Mouse (Mus musculus): ENCODE measurements around the gene Slamf6. TPM values are rescaled to one million over a fixed set of nuclear protein-coding genes. Genes with fewer than 3 reads are reported as not detected.

Gene Slamf6
- polyA plus RNA-seq, 1 experiment from 2014 or later, result 0.74 TPM

DNA sequence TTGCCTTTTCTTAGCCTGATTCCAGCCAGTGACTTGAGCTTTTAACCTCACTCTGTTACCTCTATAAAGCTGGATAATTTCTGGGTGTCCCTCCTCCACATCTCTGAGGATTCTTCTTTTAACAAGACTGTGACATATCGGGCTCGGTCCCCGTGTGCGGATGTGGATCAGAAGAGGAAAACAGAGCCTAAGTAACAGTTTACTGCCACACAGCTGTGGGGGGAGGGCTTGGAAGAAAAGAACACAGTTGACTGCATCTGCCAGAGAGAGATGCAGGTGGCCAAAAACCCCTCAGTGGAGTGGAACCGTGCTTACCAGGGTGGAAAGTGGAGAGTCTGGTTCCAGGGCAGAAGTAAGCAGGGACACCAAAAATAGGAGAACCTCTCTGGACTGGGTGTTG lies 1.9 kb downstream of the Slamf6 start:
- no peak for ATAC-seq
- WGBS, result 83% methylated on average over 5 of the region's 5 CpGs
- no peaks in the 10 kb centered on the region for H3K27me3 ChIP-seq (replicated peaks; ENCODE audit: insufficient read depth, low read length)
- TF ChIP-seq EP300 (IDR thresholded peaks at IDR 0.05) (no peak), CTCF (IDR thresholded peaks at IDR 0.05) (no peak)
- no peak overlapping the region for H3K4me2 ChIP-seq (replicated peaks; ENCODE audit: low read depth, low read length)
- DNase-seq (ENCODE audit: low spot score), result no peak
- H3K9me3 ChIP-seq (ENCODE audit: low read length), result no peaks in the 10 kb centered on the region
- H3K36me3 ChIP-seq (ENCODE audit: insufficient read depth, low read length), result no peaks in the 10 kb centered on the region
- H3K9ac ChIP-seq (replicated peaks; ENCODE audit: low read depth), result no peak overlapping the region
- H3K27ac ChIP-seq (ENCODE audit: low read length), result no peak overlapping the region
- H3K4me1 ChIP-seq (ENCODE audit: insufficient read depth, low read depth, low read length), result no peaks in the 10 kb centered on the region
- no peak overlapping the region for H3K4me3 ChIP-seq (ENCODE audit: low read depth, low read length)

- H3K4me3 ChIP-seq (ENCODE audit: low read depth, low read length), result no peak overlapping the region
These were observed 2.7 kb downstream of the Slamf6 start for GRCm38 (mm10) chr1:171919901-171920510.

GRCm38 (mm10) chr1:171920989-171921621 lies 3.8 kb downstream of the Slamf6 start:
- no peak overlapping the region for H3K4me3 ChIP-seq (ENCODE audit: low read depth, low read length)
- DNase-seq (ENCODE audit: low spot score) (no peak), ATAC-seq (no peak)
- no peaks in the 10 kb centered on the region for H3K27me3 ChIP-seq (replicated peaks; ENCODE audit: insufficient read depth, low read length)
- H3K4me1 ChIP-seq (ENCODE audit: insufficient read depth, low read depth, low read length), result no peaks in the 10 kb centered on the region
- no peaks in the 10 kb centered on the region for H3K9me3 ChIP-seq (ENCODE audit: low read length)
- no peaks in the 10 kb centered on the region for H3K36me3 ChIP-seq (ENCODE audit: insufficient read depth, low read length)
- WGBS, result 50% methylated on average over 9 of the region's 9 CpGs
- H3K27ac ChIP-seq (ENCODE audit: low read length), result no peak overlapping the region
- H3K9ac ChIP-seq (replicated peaks; ENCODE audit: low read depth), result no peak overlapping the region
- no peak overlapping the region for H3K4me2 ChIP-seq (replicated peaks; ENCODE audit: low read depth, low read length)
- no peak for TF ChIP-seq CTCF (IDR thresholded peaks at IDR 0.05)
- no peak for TF ChIP-seq EP300 (IDR thresholded peaks at IDR 0.05)

More at GRCm38 (mm10) chr1:171919901-171920510, 2.7 kb downstream of the Slamf6 start:
- Histone ChIP-seq H3K4me2 (replicated peaks; ENCODE audit: low read depth, low read length) (no peak overlapping the region), H3K27ac (ENCODE audit: low read length) (no peak overlapping the region), H3K36me3 (ENCODE audit: insufficient read depth, low read length) (no peaks in the 10 kb centered on the region), H3K9ac (replicated peaks; ENCODE audit: low read depth) (no peak overlapping the region), H3K27me3 (replicated peaks; ENCODE audit: insufficient read depth, low read length) (no peaks in the 10 kb centered on the region), H3K9me3 (ENCODE audit: low read length) (no peaks in the 10 kb centered on the region), H3K4me1 (ENCODE audit: insufficient read depth, low read depth, low read length) (no peaks in the 10 kb centered on the region)
- ATAC-seq (no peak), DNase-seq (ENCODE audit: low spot score) (no peak)
- WGBS, result 76% methylated on average over 6 of the region's 6 CpGs
- TF ChIP-seq CTCF (IDR thresholded peaks at IDR 0.05) (no peak), EP300 (IDR thresholded peaks at IDR 0.05) (no peak)

- Histone ChIP-seq H3K9me3 (ENCODE audit: low read length) (no peaks in the 10 kb centered on the region), H3K27ac (ENCODE audit: low read length) (no peak overlapping the region), H3K36me3 (ENCODE audit: insufficient read depth, low read length) (no peaks in the 10 kb centered on the region), H3K9ac (replicated peaks; ENCODE audit: low read depth) (no peak overlapping the region), H3K4me2 (replicated peaks; ENCODE audit: low read depth, low read length) (no peak overlapping the region), H3K27me3 (replicated peaks; ENCODE audit: insufficient read depth, low read length) (no peaks in the 10 kb centered on the region), H3K4me1 (ENCODE audit: insufficient read depth, low read depth, low read length) (no peaks in the 10 kb centered on the region), H3K4me3 (ENCODE audit: low read depth, low read length) (no peak overlapping the region)
- DNase-seq (ENCODE audit: low spot score) (no peak), ATAC-seq (no peak)
- WGBS, result 61% methylated on average over 2 of the region's 2 CpGs
- no peak for TF ChIP-seq EP300 (IDR thresholded peaks at IDR 0.05)
- TF ChIP-seq CTCF (IDR thresholded peaks at IDR 0.05), result no peak
These were observed 4.3 kb downstream of the Slamf6 start for GRCm38 (mm10) chr1:171921641-171922040.

DNA sequence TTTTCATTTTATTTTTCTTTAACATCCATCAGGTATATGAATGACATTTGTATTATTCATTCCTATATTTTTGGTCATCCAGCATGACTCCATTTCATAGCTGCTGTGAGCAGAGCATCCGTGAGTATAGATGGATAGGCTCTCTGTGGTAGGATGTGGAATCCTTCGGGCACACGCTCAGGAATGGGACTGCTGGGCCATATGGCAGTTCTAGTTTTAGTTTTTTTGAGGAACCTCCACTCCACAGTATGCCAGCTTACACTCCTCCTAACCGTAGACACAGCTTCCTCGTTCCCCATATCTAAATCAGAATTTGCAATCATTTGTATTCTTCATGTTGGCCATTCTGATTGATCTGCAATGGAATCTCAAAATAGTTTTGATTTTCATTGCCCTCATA lies 5.5 kb downstream of the Slamf6 start:
- Histone ChIP-seq H3K36me3 (ENCODE audit: insufficient read depth, low read length) (no peaks in the 10 kb centered on the region), H3K27me3 (replicated peaks; ENCODE audit: insufficient read depth, low read length) (no peaks in the 10 kb centered on the region), H3K4me2 (replicated peaks; ENCODE audit: low read depth, low read length) (no peak overlapping the region), H3K4me1 (ENCODE audit: insufficient read depth, low read depth, low read length) (no peaks in the 10 kb centered on the region), H3K9ac (replicated peaks; ENCODE audit: low read depth) (no peak overlapping the region), H3K9me3 (ENCODE audit: low read length) (no peaks in the 10 kb centered on the region), H3K27ac (ENCODE audit: low read length) (no peak overlapping the region), H3K4me3 (ENCODE audit: low read depth, low read length) (no peak overlapping the region)
- TF ChIP-seq CTCF (IDR thresholded peaks at IDR 0.05) (no peak), EP300 (IDR thresholded peaks at IDR 0.05) (no peak)
- 92% methylated on average over 5 of the region's 5 CpGs for WGBS
- DNase-seq (ENCODE audit: low spot score) (no peak), ATAC-seq (no peak)

DNA sequence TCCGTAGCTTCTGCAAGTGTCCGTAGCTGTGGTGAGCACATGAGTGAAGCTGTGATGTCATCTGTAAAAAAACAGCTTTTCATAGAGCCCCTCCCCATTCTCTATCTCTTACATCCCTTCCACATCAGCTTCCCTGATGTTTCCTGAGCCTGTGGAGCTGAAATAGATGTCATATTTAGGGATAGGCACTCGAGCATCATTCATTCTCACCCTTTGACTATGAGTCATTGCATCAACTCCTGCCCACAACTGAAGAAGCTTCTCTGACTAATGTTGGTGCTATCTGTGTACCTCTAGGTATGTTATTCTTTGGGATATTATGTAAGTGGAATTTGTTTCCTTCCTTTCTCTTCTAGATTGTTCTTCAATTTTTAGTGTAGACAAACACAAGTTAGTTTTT lies 7.6 kb downstream of the Slamf6 start:
- no peak overlapping the region for H3K9ac ChIP-seq (replicated peaks; ENCODE audit: low read depth)
- no peaks in the 10 kb centered on the region for H3K9me3 ChIP-seq (ENCODE audit: low read length)
- ATAC-seq (no peak), DNase-seq (ENCODE audit: low spot score) (no peak)
- H3K4me1 ChIP-seq (ENCODE audit: insufficient read depth, low read depth, low read length), result no peaks in the 10 kb centered on the region
- H3K27me3 ChIP-seq (replicated peaks; ENCODE audit: insufficient read depth, low read length), result no peaks in the 10 kb centered on the region
- H3K4me2 ChIP-seq (replicated peaks; ENCODE audit: low read depth, low read length), result no peak overlapping the region
- H3K27ac ChIP-seq (ENCODE audit: low read length), result no peak overlapping the region
- no peak for TF ChIP-seq CTCF (IDR thresholded peaks at IDR 0.05)
- no peak for TF ChIP-seq EP300 (IDR thresholded peaks at IDR 0.05)
- H3K4me3 ChIP-seq (ENCODE audit: low read depth, low read length), result no peak overlapping the region
- WGBS, result 70% methylated on average over 3 of the region's 3 CpGs
- no peaks in the 10 kb centered on the region for H3K36me3 ChIP-seq (ENCODE audit: insufficient read depth, low read length)
